Mouse (Mus musculus): ENCODE results near the gene Mylk2. TPM values are rescaled to one million over a fixed set of nuclear protein-coding genes. Genes with fewer than 3 reads are reported as not detected.

Gene Mylk2
- total RNA-seq, 2 experiments from 2014 or later, result 0.22 TPM; not detected in 1

DNA sequence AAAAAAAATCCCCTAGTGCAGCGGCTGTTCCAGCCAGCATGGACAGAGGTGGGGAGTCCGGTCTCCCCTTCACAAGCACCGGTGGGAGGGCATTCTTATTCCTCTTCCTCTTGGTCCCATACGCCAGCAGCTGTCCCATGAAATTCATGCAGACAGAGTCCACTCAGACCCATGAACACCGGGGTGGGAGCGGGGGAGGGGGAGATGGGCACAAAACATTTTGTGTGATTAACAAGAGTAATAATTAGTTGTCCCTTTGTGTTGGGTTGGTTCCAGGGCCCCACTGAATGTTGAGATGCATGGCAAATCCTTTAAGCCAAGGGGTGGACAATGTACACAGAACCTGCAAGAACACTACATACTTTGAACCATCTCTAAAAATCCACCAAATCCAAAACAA, 30.0 kb downstream of the Mylk2 start:
- intact Hi-C loops (cut with DNase I), result loop anchor here (5.0 kb wide), 1 partner anchor 34 kb away; no protein-coding TSS in a partner anchor

GRCm38 (mm10) chr2:152941776-152942175, 30.6 kb downstream of the Mylk2 start:
- intact Hi-C loops (cut with DNase I), result loop anchor here (5.0 kb wide), 1 partner anchor 34 kb away; no protein-coding TSS in a partner anchor
- DNase-seq, result no peak

More for the DNA sequence above, 30.0 kb downstream of the Mylk2 start:
- DNase-seq, result no peak

- no peak for DNase-seq
Measured at GRCm38 (mm10) chr2:152942898-152943515, 31.9 kb downstream of the Mylk2 start.

DNA sequence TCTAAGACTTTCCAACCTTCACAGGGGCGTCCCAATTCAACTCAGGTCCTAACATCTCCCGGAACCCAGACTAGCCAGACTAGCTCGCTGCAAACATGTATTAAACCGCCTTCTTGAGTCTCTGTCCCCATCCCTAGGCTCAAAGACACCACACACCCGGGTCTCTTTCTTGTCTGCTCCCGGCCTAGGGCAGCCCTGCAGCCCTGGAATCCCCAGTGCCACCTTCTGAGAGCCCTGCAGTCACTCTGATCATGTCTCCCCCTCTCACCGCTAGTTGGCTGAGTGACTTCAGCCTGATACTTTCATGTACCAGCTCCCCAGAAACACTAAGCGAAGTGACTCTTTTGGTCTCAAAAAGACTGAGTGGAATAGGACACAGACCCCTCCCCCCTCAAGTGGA, 32.4 kb downstream of the Mylk2 start:
- intact Hi-C loops (cut with DNase I), result loop anchor here (5.0 kb wide), 1 partner anchor 36 kb away; no protein-coding TSS in a partner anchor

More at GRCm38 (mm10) chr2:152942898-152943515, 31.9 kb downstream of the Mylk2 start:
- intact Hi-C loops (cut with DNase I), result loop anchor here (5.0 kb wide), 1 partner anchor 36 kb away; no protein-coding TSS in a partner anchor

GRCm38 (mm10) chr2:152944013-152944412, 32.9 kb downstream of the Mylk2 start:
- DNase-seq, result no peak
- intact Hi-C loops (cut with DNase I), result loop anchor here (5.0 kb wide), 1 partner anchor 37 kb away; no protein-coding TSS in a partner anchor

More for the DNA sequence above, 32.4 kb downstream of the Mylk2 start:
- no peak for DNase-seq

DNA sequence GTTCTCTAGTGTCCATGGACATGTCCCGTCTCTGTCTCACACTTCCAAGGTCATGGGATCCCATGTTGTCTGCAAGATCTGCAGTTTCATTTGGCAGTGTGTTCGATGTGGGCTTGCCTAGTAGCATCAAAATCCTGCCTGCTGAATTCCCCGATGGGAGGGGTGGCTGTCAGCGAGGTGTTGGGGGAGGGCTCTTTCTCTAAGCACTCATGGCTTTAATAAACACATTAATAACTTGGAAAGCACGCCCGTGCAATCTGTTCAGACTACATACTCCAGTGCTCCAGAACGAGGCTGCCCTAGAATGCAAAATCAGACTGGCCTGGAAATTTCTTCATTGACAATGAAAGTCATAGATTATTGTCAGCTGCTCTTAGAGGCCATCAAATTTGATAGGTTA, 35.9 kb downstream of the Mylk2 start:
- intact Hi-C loops (cut with DNase I), result no loop called here
- no peak for DNase-seq

GRCm38 (mm10) chr2:152948438-152949020, 37.4 kb downstream of the Mylk2 start:
- intact Hi-C loops (cut with DNase I), result no loop called here
- no peak for DNase-seq

DNA sequence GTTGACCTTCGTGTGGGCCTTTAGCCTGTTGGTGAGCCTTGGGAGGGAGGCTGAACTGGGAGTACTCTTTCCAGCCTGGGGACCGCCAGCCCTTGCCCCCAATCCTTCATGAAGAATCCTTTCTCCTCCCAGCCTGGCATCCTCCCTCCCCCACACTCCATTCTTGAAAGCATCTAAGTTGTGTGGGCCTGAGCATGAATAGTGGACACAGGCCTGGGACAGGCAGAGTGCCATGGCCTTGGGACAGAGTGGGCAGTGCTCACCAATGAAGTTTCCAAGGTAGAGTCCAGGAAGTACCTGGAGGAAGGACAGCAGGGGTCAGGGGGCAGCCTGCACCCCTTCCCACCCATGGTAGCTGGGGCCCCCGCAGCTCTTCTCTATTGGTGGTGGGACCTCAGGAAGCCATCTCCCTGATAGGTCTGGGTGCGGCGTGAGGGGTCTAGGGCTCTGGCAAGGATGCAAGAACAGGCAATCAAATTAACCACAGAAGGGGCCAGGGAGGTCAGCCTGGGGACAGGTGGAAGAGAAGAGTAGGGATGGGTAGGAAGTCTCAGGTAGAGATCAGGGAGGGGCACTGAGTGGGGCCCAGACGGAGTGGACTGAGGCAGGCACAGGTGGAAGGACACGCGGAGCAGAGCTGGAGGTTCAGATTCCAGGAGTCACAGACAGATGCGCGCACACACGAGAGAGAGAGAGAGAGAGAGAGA, 39.4 kb downstream of the Mylk2 start:
- DNase-seq, result no peak
- intact Hi-C loops (cut with DNase I), result no loop called here

DNA sequence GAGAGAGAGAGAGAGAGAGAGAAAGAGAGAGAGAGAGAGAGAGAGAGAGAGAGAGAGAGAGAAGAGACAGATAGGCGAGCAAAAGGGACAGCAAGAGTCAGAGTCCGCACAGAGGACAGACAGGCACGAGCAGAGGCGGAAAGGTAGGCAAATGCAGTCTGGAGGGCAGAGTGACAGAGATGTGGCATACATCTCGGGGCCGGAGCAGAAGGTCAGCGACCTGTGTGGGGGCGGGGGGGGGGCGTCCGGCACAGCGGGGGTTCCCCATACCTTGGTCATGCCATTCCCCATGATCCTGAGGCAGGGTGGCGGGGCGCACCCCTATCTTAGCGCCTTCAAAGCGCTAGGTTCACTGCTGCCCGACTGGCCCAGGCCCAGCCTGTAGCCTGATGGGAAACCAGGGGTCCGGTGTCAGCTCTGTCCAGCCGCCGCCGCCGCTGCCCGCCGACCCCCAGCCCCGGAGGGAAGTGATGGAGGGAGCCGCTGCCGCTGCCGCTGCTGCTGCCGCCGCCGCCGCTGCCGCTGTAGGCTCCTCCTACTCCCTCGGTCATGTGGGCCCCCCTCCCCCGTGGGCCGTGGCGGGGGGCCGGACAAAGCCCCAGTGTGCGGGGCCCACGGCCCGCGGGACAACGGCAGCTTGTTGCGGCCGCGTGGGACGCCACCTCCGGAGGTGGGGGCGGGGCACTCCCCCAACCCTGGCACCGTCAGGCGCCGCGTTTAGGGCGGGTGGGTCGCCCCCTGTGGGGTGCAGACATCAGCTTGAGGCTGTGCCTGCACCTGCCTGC, 40.1 kb downstream of the Mylk2 start, which contains the start of gene Dusp15:
Dusp15 (minus strand) TSS at position 634 of the 785 bp plus-strand sequence.
- peak in 1 of 2 experiments; percentile 17 for DNase-seq
- intact Hi-C loops (cut with DNase I), result no loop called here

GRCm38 (mm10) chr2:152951850-152952720, 40.9 kb downstream of the Mylk2 start:
- DNase-seq, result no peak
- intact Hi-C loops (cut with DNase I), result no loop called here

DNA sequence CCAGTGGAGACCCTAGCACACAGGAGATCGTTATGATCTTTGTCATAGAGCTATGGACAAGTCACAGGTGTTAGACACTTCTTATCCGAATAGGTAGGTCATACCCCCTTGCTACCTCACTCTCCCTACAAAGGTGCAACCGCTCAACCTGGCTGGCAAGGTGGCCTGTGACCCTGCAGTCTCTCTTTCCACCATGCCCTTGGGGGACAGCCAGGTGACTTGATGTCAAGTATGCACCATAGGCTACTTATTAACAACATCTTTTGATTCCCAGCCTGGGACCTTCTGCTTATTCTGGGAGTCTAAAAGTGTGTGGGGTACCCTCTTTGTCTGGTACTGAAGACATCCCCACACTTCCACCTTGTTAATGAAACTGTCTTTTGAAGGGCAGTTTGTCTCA, 47.0 kb downstream of the Mylk2 start:
- no peak for DNase-seq
- intact Hi-C loops (cut with DNase I), result no loop called here

DNA sequence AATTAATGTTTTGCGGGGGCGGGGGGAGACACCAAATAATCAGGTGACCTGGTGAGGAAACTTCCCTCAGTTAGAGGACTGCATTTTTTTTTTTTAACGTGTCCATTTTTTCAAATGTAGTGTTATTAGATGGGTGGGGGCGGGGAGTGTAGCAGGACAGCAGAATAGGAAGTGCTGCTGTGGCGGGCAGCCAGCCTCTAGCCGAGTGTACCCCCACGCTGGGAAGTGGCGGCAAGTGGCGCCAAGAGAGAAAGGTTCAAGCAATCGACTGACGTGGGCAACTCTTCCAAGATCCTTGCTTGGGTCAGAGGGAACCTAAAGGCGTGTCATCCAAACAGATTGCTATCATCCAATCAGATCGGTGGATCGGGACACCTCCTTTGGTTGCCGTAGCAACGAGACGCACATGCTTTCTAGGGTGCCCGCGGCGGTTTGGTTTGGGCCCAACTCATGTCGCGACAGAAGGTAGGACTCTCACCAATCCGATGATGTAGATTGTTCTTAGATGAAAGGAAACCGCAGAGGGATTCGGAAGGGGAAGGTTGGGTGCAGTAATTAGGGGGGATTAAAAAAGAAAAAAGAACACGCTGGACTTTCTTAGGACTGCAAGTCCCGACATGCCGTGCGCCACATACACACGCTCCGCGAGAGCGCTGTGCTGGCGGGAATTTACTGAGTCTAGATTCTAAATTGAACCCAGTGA, 51.1 kb downstream of the Mylk2 start, which contains the start of gene Ttll9:
Ttll9 (plus strand) TSS at position 395 of the 703 bp plus-strand sequence.
- peak; percentile 45 to 60 for DNase-seq
- intact Hi-C loops (cut with DNase I), result no loop called here

DNA sequence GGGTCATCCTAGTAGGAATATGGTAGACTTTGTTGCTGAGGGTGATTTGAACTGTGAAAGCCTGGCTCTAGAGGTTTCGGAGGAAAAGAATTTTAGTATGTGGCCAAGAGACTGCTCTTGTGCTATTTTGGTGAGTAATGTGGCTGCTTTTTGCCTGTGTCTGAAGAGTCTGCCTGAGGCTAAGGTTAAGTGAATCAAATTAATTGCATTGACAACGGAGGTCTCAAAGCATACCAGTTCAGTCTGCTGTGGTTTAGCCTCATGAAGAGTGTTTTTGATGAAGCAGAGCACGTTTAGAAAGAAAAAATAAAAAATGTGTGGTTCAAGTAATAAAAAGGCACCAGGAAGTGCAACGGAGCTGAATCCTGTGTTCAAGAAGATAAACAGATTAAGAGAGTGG, 54.4 kb downstream of the Mylk2 start:
- intact Hi-C loops (cut with DNase I), result no loop called here
- no peak for DNase-seq

Small RNAs within 50 kb of the gene (microRNA-seq; reads per million reads assigned to microRNA genes)
- gene Mir5622 (ENCODE audit: borderline number of aligned reads in 2 of 2), result 0.67 to 2.9 reads per million in 2 experiments

Other genes starting within 250 kb of the Mylk2 start
- 10 to 100 TPM; 33.1 to 41.2 TPM for gene H13, start 241.9 kb upstream of the Mylk2 start, total RNA-seq (2021)
- gene Mcts2, start 224.3 kb upstream of the Mylk2 start, total RNA-seq (2021), result 10 to 100 TPM; 16.2 to 16.5 TPM
- 10 to 100 TPM; 50.9 to 53.7 TPM for gene Id1, start 175.1 kb upstream of the Mylk2 start, total RNA-seq (2021)
- 10 to 100 TPM; 13.1 to 16.0 TPM for gene Cox4i2, start 157.2 kb upstream of the Mylk2 start, total RNA-seq (2021)
- 10 to 100 TPM; 52.5 to 73.5 TPM for gene Bcl2l1, start 79.6 kb upstream of the Mylk2 start, total RNA-seq (2021)
- 1 to 10 TPM in 1 of 2 experiments, under 1 TPM in 1; 0.89 to 1.6 TPM for gene Tpx2, start 63.4 kb upstream of the Mylk2 start, total RNA-seq (2021)
- gene Foxs1, start 21.9 kb downstream of the Mylk2 start, total RNA-seq (2021), result 1 to 10 TPM; 2.8 to 3.6 TPM
- not detected for gene Dusp15, start 40.3 kb downstream of the Mylk2 start, total RNA-seq (2021)
- not detected for gene Ttll9, start 51.1 kb downstream of the Mylk2 start, total RNA-seq (2021)
- 100 to 1,000 TPM; 120 to 130 TPM for gene Pdrg1, start 104.1 kb downstream of the Mylk2 start, total RNA-seq (2021)
- gene Xkr7, start 120.5 kb downstream of the Mylk2 start, total RNA-seq (2021), result not detected
- gene Ccm2l, start 154.6 kb downstream of the Mylk2 start, total RNA-seq (2021), result 10 to 100 TPM; 16.0 to 23.1 TPM
- 1 to 10 TPM; 1.7 to 1.9 TPM for gene Hck, start 197.1 kb downstream of the Mylk2 start, total RNA-seq (2021)
- 10 to 100 TPM; 48.6 to 52.9 TPM for gene Tm9sf4, start 250.0 kb downstream of the Mylk2 start, total RNA-seq (2021)

Data from heart, postnatal 36 days (tissue).